Mouse (Mus musculus) stomach, embryonic 16.5 days (tissue): ENCODE data around the gene Inava. TPM values are rescaled to one million over a fixed set of nuclear protein-coding genes. Genes with fewer than 3 reads are reported as not detected.

Source experiments
- ATAC-seq: fragments of 200-750 bp; cut with Nextera tagmentation; 2 replicates; pipeline ENCODE4 v1.8.0; 2017; ENCODE audit warnings: moderate number of reproducible peaks, moderate TSS enrichment; ENCODE audit not compliant: insufficient read depth, low FRiP score
- H3K27ac ChIP-seq: fragments of 300-500 bp; sonication (generic); 2 replicates; pipeline ENCODE4 v1.5.1; 2014; ENCODE audit warnings: low read length
- H3K27me3 ChIP-seq: fragments of 300-500 bp; sonication (generic); 2 replicates; pipeline ENCODE4 v1.6.1; 2014; ENCODE audit warnings: low read length, control low read depth, mixed read lengths; ENCODE audit not compliant: control insufficient read depth, insufficient read depth
- H3K36me3 ChIP-seq: fragments of 300-500 bp; sonication (generic); 2 replicates; pipeline ENCODE4 v1.6.1; 2014; ENCODE audit warnings: low read length; ENCODE audit not compliant: control insufficient read depth, insufficient read depth
- H3K4me1 ChIP-seq: fragments of 300-500 bp; sonication (generic); 2 replicates; pipeline ENCODE4 v1.6.1; 2014; ENCODE audit warnings: low read length, control low read depth, mixed read lengths; ENCODE audit not compliant: control insufficient read depth, insufficient read depth
- H3K4me2 ChIP-seq: fragments of 300-500 bp; sonication (generic); 2 replicates; pipeline ENCODE4 v1.6.1; 2014; ENCODE audit warnings: low read depth, low read length, mixed read lengths
- H3K4me3 ChIP-seq: fragments of 300-500 bp; sonication (generic); replicated peaks from 2 replicates; pipeline ENCODE4 v1.5.1; 2014; ENCODE audit warnings: mild to moderate bottlenecking, low read length
- H3K9ac ChIP-seq: fragments of 300-500 bp; sonication (generic); 2 replicates; pipeline ENCODE4 v1.6.1; 2014; ENCODE audit warnings: low read length
- H3K9me3 ChIP-seq: fragments of 300-500 bp; sonication (generic); replicated peaks from 2 replicates; pipeline ENCODE4 v1.6.1; 2016; ENCODE audit warnings: low read length, control low read depth; ENCODE audit not compliant: control insufficient read depth
- WGBS: fragments of 180-500 bp; shearing (Covaris S2); extraction: QIAGEN DNeasy Blood & Tissue Kit; methylation state at CpG from one replicate; pipeline ENCODE4 v1.1.7; 2014; 5-methylcytosine and 5-hydroxymethylcytosine counted together
- polyA plus RNA-seq: library from polyadenylated mRNA; unstranded; fragments of >200 nt; fragmentation: Nextera tagmentation; extraction: Ambion mirVana; gene quantifications from 2 replicates; pipeline ENCODE4 v1.2.1, GENCODE M21; 2015

The Inava gene
- polyA plus RNA-seq, 1 experiment from 2014 or later: 39.8 TPM

GRCm38 (mm10) chr1:136178741-136179140 lies 55.3 kb downstream of the Inava start:
- Histone ChIP-seq H3K4me2 (no peak overlapping the region), H3K36me3 (no peaks in the 10 kb centered on the region; the same call in 1 of the 2 replicates), H3K9ac (no peak overlapping the region), H3K27me3 (no peaks in the 10 kb centered on the region), H3K9me3 (no peaks in the 10 kb centered on the region), H3K27ac (no peak overlapping the region), H3K4me1 (peaks cover 16% of the 10 kb centered on the region), H3K4me3 (no peak overlapping the region)
- ATAC-seq: no peak
- WGBS: 52% methylated on average over 6 of the region's 6 CpGs

- Histone ChIP-seq H3K36me3 (no peaks in the 10 kb centered on the region; the same call in 1 of the 2 replicates), H3K4me1 (peaks cover 19% of the 10 kb centered on the region), H3K27me3 (no peaks in the 10 kb centered on the region), H3K9ac (no peak overlapping the region), H3K27ac (peak overlapping the region; percentile 56), H3K4me2 (no peak overlapping the region), H3K9me3 (no peaks in the 10 kb centered on the region), H3K4me3 (no peak overlapping the region)
- peak; percentile 63; the same call in 1 of the 2 replicates for ATAC-seq
- WGBS: 61% methylated on average over 2 of the region's 2 CpGs
Observed at GRCm38 (mm10) chr1:136177085-136177484, 57.0 kb downstream of the Inava start.

- Histone ChIP-seq H3K27ac (no peak overlapping the region), H3K27me3 (no peaks in the 10 kb centered on the region), H3K4me3 (no peak overlapping the region), H3K9me3 (no peaks in the 10 kb centered on the region), H3K36me3 (no peaks in the 10 kb centered on the region; the same call in 1 of the 2 replicates), H3K4me1 (peaks cover 19% of the 10 kb centered on the region), H3K9ac (no peak overlapping the region), H3K4me2 (no peak overlapping the region)
- ATAC-seq: no peak
- 33% methylated on average over 6 of the region's 6 CpGs for WGBS
Observed at GRCm38 (mm10) chr1:136175183-136175582, 58.9 kb downstream of the Inava start.

GRCm38 (mm10) chr1:136174101-136174606 lies 59.9 kb downstream of the Inava start:
- H3K4me1 ChIP-seq: peaks cover 19% of the 10 kb centered on the region
- H3K27ac ChIP-seq: peak overlapping the region; percentile 67
- H3K4me3 ChIP-seq: no peak overlapping the region
- no peaks in the 10 kb centered on the region for H3K27me3 ChIP-seq
- ATAC-seq: peak; percentile 57
- peak overlapping the region; percentile 42 for H3K4me2 ChIP-seq
- peak overlapping the region; percentile 47; the same call in 1 of the 2 replicates for H3K9ac ChIP-seq
- no peaks in the 10 kb centered on the region for H3K9me3 ChIP-seq
- H3K36me3 ChIP-seq: no peaks in the 10 kb centered on the region; the same call in 1 of the 2 replicates
- WGBS: 25% methylated on average over 13 of the region's 13 CpGs

GRCm38 (mm10) chr1:136172696-136173095 lies 61.4 kb downstream of the Inava start:
- no peak overlapping the region for H3K27ac ChIP-seq
- H3K4me3 ChIP-seq: no peak overlapping the region
- peaks cover 19% of the 10 kb centered on the region for H3K4me1 ChIP-seq
- H3K9me3 ChIP-seq: no peaks in the 10 kb centered on the region
- no peak overlapping the region for H3K9ac ChIP-seq
- H3K27me3 ChIP-seq: no peaks in the 10 kb centered on the region
- no peak for ATAC-seq
- H3K36me3 ChIP-seq: no peaks in the 10 kb centered on the region; the same call in 1 of the 2 replicates
- no peak overlapping the region for H3K4me2 ChIP-seq
- WGBS: 65% methylated on average over 12 of the region's 12 CpGs

GRCm38 (mm10) chr1:136170109-136170508 lies 64.0 kb downstream of the Inava start:
- Histone ChIP-seq H3K27ac (no peak overlapping the region), H3K27me3 (no peaks in the 10 kb centered on the region), H3K36me3 (no peaks in the 10 kb centered on the region; the same call in 1 of the 2 replicates), H3K9ac (no peak overlapping the region), H3K4me2 (no peak overlapping the region), H3K4me3 (no peak overlapping the region), H3K9me3 (no peaks in the 10 kb centered on the region), H3K4me1 (peaks cover 15% of the 10 kb centered on the region)
- ATAC-seq: peak; percentile 59
- WGBS: 9% methylated on average over 5 of the region's 5 CpGs

GRCm38 (mm10) chr1:136167657-136168056 lies 66.4 kb downstream of the Inava start:
- Histone ChIP-seq H3K9ac (no peak overlapping the region), H3K36me3 (0 out of 2 replicates have a peak, but pooled peaks cover 2% of the 10 kb centered on the region), H3K4me2 (no peak overlapping the region), H3K27ac (no peak overlapping the region), H3K4me3 (no peak overlapping the region), H3K9me3 (no peaks in the 10 kb centered on the region), H3K27me3 (no peaks in the 10 kb centered on the region), H3K4me1 (no peaks in the 10 kb centered on the region)
- ATAC-seq: no peak
- 66% methylated on average over 8 of the region's 8 CpGs for WGBS

GRCm38 (mm10) chr1:136165436-136165835 lies 68.6 kb downstream of the Inava start:
- 69% methylated on average over 2 of the region's 2 CpGs for WGBS
- Histone ChIP-seq H3K9me3 (no peaks in the 10 kb centered on the region), H3K4me2 (no peak overlapping the region), H3K27me3 (no peaks in the 10 kb centered on the region), H3K27ac (no peak overlapping the region), H3K36me3 (0 out of 2 replicates have a peak, but pooled peaks cover 2% of the 10 kb centered on the region), H3K4me3 (no peak overlapping the region), H3K9ac (no peak overlapping the region), H3K4me1 (no peaks in the 10 kb centered on the region)
- no peak for ATAC-seq
